Mouse (Mus musculus) embryonic facial prominence, embryonic 15.5 days (tissue): Measurements from ENCODE around the gene Tor4a. TPM values are rescaled to one million over a fixed set of nuclear protein-coding genes. Genes with fewer than 3 reads are reported as not detected.
A peak's percentile ranks its signal among the peaks of the same experiment; 100 is the strongest.

Source experiments
- ATAC-seq: fragments of 200-750 bp; cut with Nextera tagmentation; 2 replicates; pipeline ENCODE4 v1.8.0; 2017; ENCODE audit warnings: low read depth, moderate TSS enrichment; ENCODE audit not compliant: insufficient number of reproducible peaks, low FRiP score, low TSS enrichment
- H3K27ac ChIP-seq: fragments of 300-500 bp; sonication (generic); replicated peaks from 2 replicates; pipeline ENCODE4 v1.5.1; 2015; ENCODE audit warnings: mild to moderate bottlenecking, inconsistent platforms
- H3K27me3 ChIP-seq: fragments of 300-500 bp; sonication (generic); 2 replicates; pipeline ENCODE4 v1.6.1; 2015; ENCODE audit warnings: inconsistent platforms
- H3K36me3 ChIP-seq: fragments of 300-500 bp; sonication (generic); 2 replicates; pipeline ENCODE4 v1.6.1; 2015; ENCODE audit warnings: mild to moderate bottlenecking, inconsistent platforms
- H3K4me1 ChIP-seq: fragments of 300-500 bp; sonication (generic); 2 replicates; pipeline ENCODE4 v1.6.1; 2015; ENCODE audit warnings: inconsistent platforms
- H3K4me2 ChIP-seq: fragments of 300-500 bp; sonication (generic); replicated peaks from 2 replicates; pipeline ENCODE4 v1.6.1; 2015; ENCODE audit warnings: mild to moderate bottlenecking, inconsistent platforms
- H3K4me3 ChIP-seq: fragments of 300-500 bp; sonication (generic); replicated peaks from 2 replicates; pipeline ENCODE4 v1.5.1; 2015; ENCODE audit warnings: mild to moderate bottlenecking, inconsistent platforms
- H3K9ac ChIP-seq: fragments of 300-500 bp; sonication (generic); 2 replicates; pipeline ENCODE4 v1.6.1; 2015; ENCODE audit warnings: inconsistent platforms
- H3K9me3 ChIP-seq: fragments of 300-500 bp; sonication (generic); replicated peaks from 2 replicates; pipeline ENCODE4 v1.6.1; 2016; ENCODE audit warnings: inconsistent platforms
- WGBS: fragments of 180-500 bp; shearing (Covaris S2); methylation state at CpG from one replicate; pipeline ENCODE4 v1.1.7; 2015; 5-methylcytosine and 5-hydroxymethylcytosine counted together
- polyA plus RNA-seq: library from polyadenylated mRNA; unstranded; fragments of >200 nt; fragmentation: Nextera tagmentation; extraction: Ambion mirVana; gene quantifications from 2 replicates; pipeline ENCODE4 v1.2.1, GENCODE M21; 2015

Gene Tor4a
- polyA plus RNA-seq, 1 experiment from 2014 or later, result 10.5 TPM

DNA sequence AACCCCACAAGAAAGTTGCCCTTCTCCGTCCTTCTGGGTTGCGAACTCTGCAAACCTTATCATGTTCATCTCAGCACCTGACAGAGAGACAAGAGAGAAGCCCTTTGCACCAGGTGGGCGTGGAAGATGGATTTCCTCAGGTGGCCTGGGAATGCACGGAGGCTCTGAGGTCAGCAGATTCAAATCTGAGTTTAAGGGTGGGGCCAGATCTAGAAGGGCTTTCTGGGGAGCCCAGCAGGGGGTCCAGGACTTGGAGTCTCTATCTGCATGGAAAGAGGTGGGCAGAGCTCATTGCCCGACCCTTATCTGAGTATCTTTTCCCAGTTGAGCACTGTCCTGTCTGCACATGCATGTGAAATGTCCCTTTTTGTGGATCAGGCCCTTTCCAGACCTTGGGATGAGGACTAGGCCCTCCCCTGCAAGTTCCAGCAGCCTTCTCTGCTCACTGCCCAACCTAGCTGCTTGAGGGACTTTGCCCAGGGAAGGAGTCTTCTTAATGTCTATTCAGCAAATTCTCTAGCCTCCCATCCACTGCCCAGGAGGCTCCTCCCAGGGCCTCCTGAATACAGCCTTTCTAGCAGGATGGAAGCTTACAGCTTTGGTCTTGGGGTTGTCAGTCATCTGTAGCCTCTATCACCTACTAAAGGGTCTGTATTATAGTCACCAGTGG, 38.0 kb upstream of the Tor4a start:
- Histone ChIP-seq H3K9ac (no peak overlapping the region), H3K4me1 (no peaks in the 10 kb centered on the region), H3K9me3 (no peaks in the 10 kb centered on the region), H3K36me3 (no peaks in the 10 kb centered on the region), H3K4me3 (no peak overlapping the region), H3K4me2 (no peak overlapping the region), H3K27ac (no peak overlapping the region), H3K27me3 (peaks cover 11% of the 10 kb centered on the region; the same call in 1 of the 2 replicates)
- ATAC-seq, result no peak
- 56% methylated on average over 5 of the region's 5 CpGs for WGBS

DNA sequence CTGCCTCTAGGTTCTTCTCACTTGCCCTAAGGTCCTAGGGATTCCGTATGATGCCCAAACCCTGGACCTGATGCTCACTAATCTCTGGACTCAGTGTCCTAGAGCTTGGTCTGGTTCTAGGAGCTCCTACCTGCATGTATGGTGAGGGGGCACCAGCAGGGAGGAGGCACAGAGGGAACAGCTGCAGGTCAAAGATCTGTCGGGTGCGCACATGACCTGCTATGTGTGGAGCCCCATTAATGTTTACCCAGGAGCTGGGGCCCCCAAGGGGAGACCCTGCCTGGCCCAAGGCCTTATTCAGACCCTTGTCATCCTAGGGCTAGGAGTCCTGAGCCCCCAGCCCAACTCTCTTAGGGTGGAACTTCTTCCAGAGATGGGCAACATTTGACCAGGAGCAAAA, 37.4 kb upstream of the Tor4a start, which contains the start of gene Slc34a3:
TSS of gene Slc34a3 (minus strand) at position 315 of the 400 bp plus-strand sequence.
- no peak for ATAC-seq
- WGBS, result 84% methylated on average over 3 of the region's 3 CpGs
- H3K27me3 ChIP-seq, result peaks cover 11% of the 10 kb centered on the region; the same call in 1 of the 2 replicates

DNA sequence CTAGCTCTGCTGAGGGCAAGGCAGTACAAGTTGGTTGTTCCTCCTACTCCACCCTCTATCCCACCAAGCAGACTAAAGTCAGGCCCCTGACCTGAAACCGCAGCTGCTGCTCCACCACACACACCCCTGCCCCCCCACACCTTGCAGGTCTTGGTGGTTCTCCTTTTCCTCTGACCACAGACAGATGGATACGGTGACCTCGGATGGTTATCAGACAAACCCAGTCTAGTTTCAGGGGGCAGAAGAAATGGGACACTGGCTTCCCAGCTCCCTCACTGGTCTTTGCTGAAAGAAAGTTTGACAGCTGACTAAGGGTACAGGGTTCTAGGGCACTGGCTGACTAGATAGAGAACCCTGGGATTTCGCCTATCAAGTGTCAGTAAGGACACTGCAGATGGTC, 36.7 kb upstream of the Tor4a start:
- no peak for ATAC-seq
- H3K4me3 ChIP-seq, result no peak overlapping the region
- peaks cover 11% of the 10 kb centered on the region; the same call in 1 of the 2 replicates for H3K27me3 ChIP-seq
- H3K4me2 ChIP-seq, result no peak overlapping the region
- H3K36me3 ChIP-seq, result no peaks in the 10 kb centered on the region
- peaks cover 6% of the 10 kb centered on the region for H3K4me1 ChIP-seq
- no peak overlapping the region for H3K9ac ChIP-seq
- no peak overlapping the region for H3K27ac ChIP-seq
- H3K9me3 ChIP-seq, result no peaks in the 10 kb centered on the region
- WGBS, result 72% methylated on average over 4 of the region's 4 CpGs

More for the DNA sequence above, 37.4 kb upstream of the Tor4a start, which contains the start of gene Slc34a3:
- H3K9me3 ChIP-seq, result no peaks in the 10 kb centered on the region
- H3K9ac ChIP-seq, result no peak within 1 kb of the TSS
- no peak within 1 kb of the TSS for H3K27ac ChIP-seq
- H3K4me3 ChIP-seq, result no peak within 1 kb of the TSS
- H3K4me1 ChIP-seq, result peaks cover under 1% of the 10 kb centered on the region
- H3K4me2 ChIP-seq, result no peak within 1 kb of the TSS
- no peaks in the 10 kb centered on the region for H3K36me3 ChIP-seq

DNA sequence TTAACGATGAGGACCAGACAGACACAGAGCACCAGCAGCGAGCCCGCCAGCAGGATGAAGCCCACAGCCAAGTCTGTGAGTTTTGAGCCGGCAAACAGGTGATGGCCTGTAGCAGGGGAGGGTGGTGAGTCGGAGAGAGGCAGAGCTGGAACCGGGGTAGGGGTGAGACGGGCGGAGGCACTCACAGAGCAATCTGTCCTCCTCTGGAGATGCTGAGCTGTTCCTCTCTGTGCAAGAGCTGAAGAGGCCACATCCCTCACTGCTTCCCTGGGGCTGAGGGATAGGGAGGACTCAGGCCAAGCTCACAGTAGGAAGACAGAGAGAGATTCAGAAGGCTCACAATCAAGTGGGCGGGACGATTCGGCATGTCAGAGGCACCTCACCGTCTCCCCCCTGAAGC, 34.4 kb upstream of the Tor4a start:
- Histone ChIP-seq H3K27ac (no peak overlapping the region), H3K36me3 (no peaks in the 10 kb centered on the region), H3K4me2 (no peak overlapping the region), H3K4me3 (no peak overlapping the region), H3K4me1 (peaks cover 11% of the 10 kb centered on the region), H3K9me3 (no peaks in the 10 kb centered on the region), H3K9ac (no peak overlapping the region), H3K27me3 (peaks cover 11% of the 10 kb centered on the region; the same call in 1 of the 2 replicates)
- no peak for ATAC-seq
- 43% methylated on average over 12 of the region's 12 CpGs for WGBS

DNA sequence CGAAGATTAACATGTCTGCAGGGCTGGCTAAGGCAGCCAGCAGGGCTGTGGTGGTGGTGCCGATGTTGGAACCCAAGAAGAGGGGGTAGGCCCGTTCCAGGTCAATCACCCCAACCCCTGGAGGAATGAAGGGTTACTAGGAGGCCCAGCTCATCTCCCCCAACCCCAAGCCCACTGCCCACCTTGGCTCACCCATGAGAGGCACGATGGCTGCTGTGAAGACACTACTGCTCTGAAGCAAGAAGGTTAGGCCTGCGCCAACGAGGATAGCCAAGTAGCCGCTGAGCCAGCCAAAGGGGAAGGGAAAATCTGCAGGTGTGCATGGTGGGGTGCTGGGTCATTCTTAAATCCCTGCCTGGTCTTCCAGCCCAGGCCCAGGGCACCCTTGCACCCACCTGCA, 33.9 kb upstream of the Tor4a start:
- no peak overlapping the region for H3K9ac ChIP-seq
- H3K4me1 ChIP-seq, result peaks cover 15% of the 10 kb centered on the region
- peaks cover 11% of the 10 kb centered on the region; the same call in 1 of the 2 replicates for H3K27me3 ChIP-seq
- no peaks in the 10 kb centered on the region for H3K9me3 ChIP-seq
- ATAC-seq, result no peak
- H3K4me3 ChIP-seq, result no peak overlapping the region
- WGBS, result 77% methylated on average over 7 of the region's 7 CpGs
- H3K27ac ChIP-seq, result no peak overlapping the region
- H3K36me3 ChIP-seq, result no peaks in the 10 kb centered on the region
- H3K4me2 ChIP-seq, result no peak overlapping the region

DNA sequence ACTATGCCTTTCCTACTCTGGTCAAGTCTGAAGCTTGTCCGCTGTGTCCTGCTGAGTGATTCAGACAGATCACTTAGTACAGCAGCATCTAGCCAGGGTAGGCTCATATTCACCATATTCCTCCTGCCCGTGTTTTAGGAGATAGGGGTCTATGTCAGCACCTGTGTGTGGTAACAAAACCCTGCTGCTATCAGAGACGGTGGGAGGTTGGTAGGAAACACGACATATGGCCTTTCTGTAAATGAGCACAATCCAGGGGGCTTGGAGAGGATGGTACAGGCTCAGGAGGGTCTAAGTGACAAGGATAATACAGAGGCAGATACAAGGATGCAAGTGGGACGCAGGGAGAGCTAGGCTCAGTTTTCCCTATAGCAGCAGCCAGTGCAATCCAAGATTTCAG, 32.9 kb upstream of the Tor4a start:
- H3K9ac ChIP-seq, result no peak overlapping the region
- no peak overlapping the region for H3K4me2 ChIP-seq
- no peak overlapping the region for H3K4me3 ChIP-seq
- H3K4me1 ChIP-seq, result peaks cover 19% of the 10 kb centered on the region
- H3K27me3 ChIP-seq, result peaks cover 11% of the 10 kb centered on the region; the same call in 1 of the 2 replicates
- no peaks in the 10 kb centered on the region for H3K36me3 ChIP-seq
- WGBS, result 77% methylated on average over 5 of the region's 5 CpGs
- no peak for ATAC-seq
- H3K27ac ChIP-seq, result no peak overlapping the region
- no peaks in the 10 kb centered on the region for H3K9me3 ChIP-seq

DNA sequence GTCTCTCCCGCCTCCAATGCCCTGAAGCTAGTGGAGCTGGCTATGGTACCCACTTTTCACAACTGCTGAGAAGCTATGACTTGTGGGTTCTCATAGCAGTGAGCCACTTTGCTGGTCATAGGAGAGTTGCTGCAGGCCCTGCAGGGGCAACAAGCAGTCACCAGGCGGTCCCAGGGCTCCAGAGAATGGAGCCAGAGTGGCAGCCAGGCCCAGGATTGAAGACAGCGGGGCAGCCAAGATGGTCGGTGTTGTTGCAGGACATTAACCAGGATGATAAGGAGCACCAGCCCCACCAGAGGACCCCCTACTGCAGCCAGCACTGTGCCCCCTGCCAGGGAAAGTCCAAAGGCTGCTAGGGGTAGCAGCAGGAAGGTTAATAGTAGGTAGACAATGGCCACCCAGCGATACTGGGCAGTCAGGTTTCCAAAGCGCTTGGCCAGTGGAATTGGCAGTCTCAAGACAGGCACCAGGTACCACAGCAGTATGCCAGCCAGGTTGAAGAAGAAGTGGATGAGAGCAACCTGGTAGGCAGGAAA, 32.4 kb upstream of the Tor4a start:
- Histone ChIP-seq H3K4me3 (no peak overlapping the region; the same call in 1 of the 2 replicates), H3K9ac (no peak overlapping the region), H3K4me2 (peak overlapping the region; percentile 46), H3K9me3 (no peaks in the 10 kb centered on the region), H3K27ac (no peak overlapping the region; the same call in 1 of the 2 replicates), H3K36me3 (no peaks in the 10 kb centered on the region), H3K4me1 (peaks cover 19% of the 10 kb centered on the region), H3K27me3 (peaks cover 11% of the 10 kb centered on the region; the same call in 1 of the 2 replicates)
- ATAC-seq, result no peak
- WGBS, result 70% methylated on average over 6 of the region's 6 CpGs

DNA sequence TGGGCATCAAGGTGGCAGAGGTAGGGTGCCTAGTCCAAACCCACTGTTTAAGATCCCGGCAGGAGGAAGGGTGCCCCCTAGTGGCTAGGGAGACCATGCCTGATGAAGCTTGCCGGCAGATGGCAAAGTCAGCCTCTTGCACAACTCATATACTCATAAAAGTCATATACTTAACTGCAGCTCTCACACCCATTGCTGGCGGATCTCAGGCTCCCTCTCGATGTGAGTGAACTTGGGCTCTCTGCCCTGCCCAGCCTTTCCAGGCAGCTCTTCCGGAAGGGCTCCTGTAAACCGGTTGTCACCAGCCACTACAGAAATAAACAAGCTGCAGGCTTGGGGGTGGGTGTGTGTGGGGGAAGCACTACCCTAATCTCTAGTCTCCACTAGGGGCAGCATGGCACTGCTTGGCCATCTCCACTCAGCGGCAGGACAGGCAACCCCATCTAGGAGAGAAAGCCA, 31.8 kb upstream of the Tor4a start:
- WGBS, result 2% methylated on average over 7 of the region's 7 CpGs
- H3K27ac ChIP-seq, result peak overlapping the region; percentile 78
- no peak for ATAC-seq

DNA sequence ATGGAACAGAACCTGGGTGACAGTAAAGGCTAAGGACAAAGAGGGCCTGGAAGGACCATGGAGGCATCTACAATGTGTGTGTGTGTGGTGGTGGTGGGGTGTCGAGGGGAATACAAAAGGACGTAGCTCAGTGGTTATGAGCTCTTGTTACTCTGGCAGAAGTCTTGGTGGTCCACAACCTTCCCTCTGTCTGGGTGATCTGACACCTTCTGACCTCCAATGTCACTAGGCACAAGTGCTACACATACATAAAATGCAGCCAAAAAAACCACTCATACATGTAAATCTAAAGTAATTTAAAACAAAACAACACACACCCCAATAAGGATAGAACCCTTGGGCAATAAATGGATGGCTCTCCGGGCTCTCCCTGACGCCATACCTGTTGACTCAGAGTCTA, 30.7 kb upstream of the Tor4a start:
- peaks cover 8% of the 10 kb centered on the region; the same call in 1 of the 2 replicates for H3K27me3 ChIP-seq
- H3K36me3 ChIP-seq, result no peaks in the 10 kb centered on the region
- no peak overlapping the region for H3K9ac ChIP-seq
- WGBS, result over 99% methylated on average over 4 of the region's 4 CpGs
- H3K9me3 ChIP-seq, result no peaks in the 10 kb centered on the region
- H3K27ac ChIP-seq, result no peak overlapping the region
- peaks cover 27% of the 10 kb centered on the region for H3K4me1 ChIP-seq
- no peak overlapping the region for H3K4me2 ChIP-seq
- no peak for ATAC-seq
- no peak overlapping the region for H3K4me3 ChIP-seq

More for the DNA sequence above, 31.8 kb upstream of the Tor4a start:
- Histone ChIP-seq H3K4me3 (peak overlapping the region; percentile 29), H3K9ac (0 out of 2 replicates have a peak overlapping the region, but pooled peaks have one; percentile 21), H3K4me1 (peaks cover 22% of the 10 kb centered on the region), H3K27me3 (peaks cover 8% of the 10 kb centered on the region; the same call in 1 of the 2 replicates), H3K36me3 (no peaks in the 10 kb centered on the region), H3K4me2 (peak overlapping the region; percentile 46), H3K9me3 (no peaks in the 10 kb centered on the region)

DNA sequence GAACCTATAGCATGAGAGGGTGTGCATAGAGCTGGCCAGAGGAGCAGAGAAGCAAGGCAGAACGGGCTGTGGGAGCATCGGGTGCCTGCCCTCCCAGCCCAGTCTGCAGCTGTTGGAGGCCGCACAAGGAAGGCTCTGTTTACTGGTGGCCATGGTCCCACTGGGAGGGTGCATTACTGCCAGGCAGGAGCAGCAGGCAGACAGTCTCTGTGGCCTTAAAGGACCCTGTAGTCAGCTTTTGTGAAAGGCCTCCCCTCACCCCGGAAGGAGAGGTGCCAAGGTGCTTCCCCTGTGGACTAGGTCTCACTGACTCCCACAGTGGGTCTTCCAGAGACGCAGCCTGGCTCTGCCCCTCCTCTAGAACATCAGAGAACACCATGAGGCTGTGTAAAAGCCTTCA, 30.2 kb upstream of the Tor4a start:
- Histone ChIP-seq H3K9me3 (no peaks in the 10 kb centered on the region), H3K36me3 (0 out of 2 replicates have a peak, but pooled peaks cover 1% of the 10 kb centered on the region), H3K27ac (no peak overlapping the region), H3K4me1 (peaks cover 27% of the 10 kb centered on the region), H3K4me2 (no peak overlapping the region), H3K9ac (no peak overlapping the region), H3K4me3 (no peak overlapping the region), H3K27me3 (peaks cover 8% of the 10 kb centered on the region; the same call in 1 of the 2 replicates)
- 78% methylated on average over 5 of the region's 5 CpGs for WGBS
- no peak for ATAC-seq

DNA sequence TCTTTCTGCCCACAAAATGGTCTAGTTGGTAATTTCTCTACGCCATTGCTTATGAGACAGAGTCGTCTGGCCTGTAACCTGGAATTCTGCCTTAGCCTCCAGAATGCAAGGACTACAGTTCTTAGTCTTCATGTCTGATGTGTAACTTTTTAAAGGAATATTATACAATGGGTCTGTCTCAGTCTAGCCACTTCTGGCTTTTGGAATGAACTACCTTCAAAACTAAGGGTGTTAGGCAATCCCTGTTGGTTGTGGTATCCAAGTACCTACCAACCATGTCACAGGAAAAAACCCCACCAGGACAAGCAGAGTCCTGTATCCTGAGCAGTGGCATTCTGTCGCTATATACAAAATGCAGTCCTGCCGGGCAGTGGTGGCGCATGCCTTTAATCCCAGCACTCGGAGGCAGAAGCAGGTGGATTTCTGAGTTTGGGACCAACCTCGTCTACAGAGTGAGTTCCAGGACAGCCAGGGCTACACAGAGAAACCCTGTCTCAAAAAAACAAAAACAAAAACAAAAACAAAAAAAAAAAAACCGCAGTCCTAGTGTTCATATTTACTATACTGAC, 29.2 kb upstream of the Tor4a start:
- 0 out of 2 replicates have a peak, but pooled peaks cover 8% of the 10 kb centered on the region for H3K36me3 ChIP-seq
- H3K27me3 ChIP-seq, result 0 out of 2 replicates have a peak, but pooled peaks cover 5% of the 10 kb centered on the region
- 73% methylated on average over 8 of the region's 8 CpGs for WGBS
- H3K4me3 ChIP-seq, result peak overlapping the region; percentile 96; the same call in 1 of the 2 replicates
- peak overlapping the region; percentile 47 for H3K4me2 ChIP-seq
- no peak overlapping the region for H3K9ac ChIP-seq
- no peak for ATAC-seq
- H3K4me1 ChIP-seq, result peaks cover 27% of the 10 kb centered on the region
- peak overlapping the region; percentile 97 for H3K27ac ChIP-seq
- no peaks in the 10 kb centered on the region for H3K9me3 ChIP-seq
